Mouse (Mus musculus) midbrain, embryonic 14.5 days (tissue): Measurements from ENCODE around the gene Fbxl20. TPM values are rescaled to one million over a fixed set of nuclear protein-coding genes. Genes with fewer than 3 reads are reported as not detected.

Experiments
- ATAC-seq: fragments of 200-750 bp; cut with Nextera tagmentation; 2 replicates; pipeline ENCODE4 v1.8.0; 2017; ENCODE audit warnings: moderate number of reproducible peaks, moderate library complexity; ENCODE audit not compliant: low FRiP score, low TSS enrichment
- DNase-seq: peaks from one replicate; pipeline ENCODE4 v3.0.0-alpha.2; 2015
- H3K27ac ChIP-seq: fragments of 300-500 bp; sonication (generic); replicated peaks from 2 replicates; pipeline ENCODE4 v1.5.1; 2014; ENCODE audit warnings: mild to moderate bottlenecking, low read depth, low read length, moderate library complexity
- H3K27me3 ChIP-seq: fragments of 300-500 bp; sonication (generic); 2 replicates; pipeline ENCODE4 v1.6.1; 2014; ENCODE audit warnings: low read length, control low read depth, mixed read lengths; ENCODE audit not compliant: control insufficient read depth, insufficient read depth
- H3K36me3 ChIP-seq: fragments of 300-500 bp; sonication (generic); 2 replicates; pipeline ENCODE4 v1.6.1; 2014; ENCODE audit warnings: low read length, control low read depth; ENCODE audit not compliant: control insufficient read depth, insufficient read depth
- H3K4me1 ChIP-seq: fragments of 300-500 bp; sonication (generic); 2 replicates; pipeline ENCODE4 v1.6.1; 2014; ENCODE audit warnings: mild to moderate bottlenecking, antibody characterized with exemption, low read length, control low read depth; ENCODE audit not compliant: control insufficient read depth, insufficient read depth
- H3K4me2 ChIP-seq: fragments of 300-500 bp; sonication (generic); 2 replicates; pipeline ENCODE4 v1.6.1; 2014; ENCODE audit warnings: mild to moderate bottlenecking, low read length, moderate library complexity
- H3K4me3 ChIP-seq: fragments of 300-500 bp; sonication (generic); replicated peaks from 2 replicates; pipeline ENCODE4 v1.5.1; 2014; ENCODE audit warnings: low read depth, low read length
- H3K9ac ChIP-seq: fragments of 300-500 bp; sonication (generic); replicated peaks from 2 replicates; pipeline ENCODE4 v1.6.1; 2014; ENCODE audit warnings: mild to moderate bottlenecking, low read length, moderate library complexity
- H3K9me3 ChIP-seq: fragments of 300-500 bp; sonication (generic); 2 replicates; pipeline ENCODE4 v1.6.1; 2016; ENCODE audit warnings: low read length, control low read depth, mixed read lengths; ENCODE audit not compliant: control insufficient read depth
- WGBS: fragments of 180-500 bp; shearing (Covaris S2); extraction: QIAGEN DNeasy Blood & Tissue Kit; methylation state at CpG from one replicate; pipeline ENCODE4 v1.1.7; 2014; 5-methylcytosine and 5-hydroxymethylcytosine counted together
- polyA plus RNA-seq: library from polyadenylated mRNA; unstranded; fragments of >200 nt; fragmentation: Nextera tagmentation; extraction: Ambion mirVana; gene quantifications from 2 replicates; pipeline ENCODE4 v1.2.1, GENCODE M21; 2014

The Fbxl20 gene
- polyA plus RNA-seq, 1 experiment from 2014 or later: 25.9 TPM

- no peak overlapping the region for H3K9ac ChIP-seq
- H3K9me3 ChIP-seq: no peaks in the 10 kb centered on the region
- DNase-seq (no peak), ATAC-seq (no peak)
- no peaks in the 10 kb centered on the region for H3K36me3 ChIP-seq
- no peak overlapping the region for H3K4me3 ChIP-seq
- peaks cover 8% of the 10 kb centered on the region for H3K4me1 ChIP-seq
- H3K27ac ChIP-seq: no peak overlapping the region
- H3K4me2 ChIP-seq: no peak overlapping the region
- H3K27me3 ChIP-seq: peaks cover 29% of the 10 kb centered on the region
- WGBS: 71% methylated on average over 4 of the region's 4 CpGs
These were observed 102.5 kb downstream of the Fbxl20 start for GRCm38 (mm10) chr11:98047745-98048144.

- H3K36me3 ChIP-seq: no peaks in the 10 kb centered on the region
- no peak overlapping the region for H3K4me3 ChIP-seq
- H3K9ac ChIP-seq: no peak overlapping the region
- H3K27ac ChIP-seq: no peak overlapping the region
- peaks cover 16% of the 10 kb centered on the region for H3K27me3 ChIP-seq
- H3K4me2 ChIP-seq: no peak overlapping the region
- no peak for ATAC-seq
- 57% methylated on average over 1 of the region's 1 CpGs for WGBS
- no peaks in the 10 kb centered on the region for H3K9me3 ChIP-seq
- DNase-seq: no peak
- H3K4me1 ChIP-seq: no peaks in the 10 kb centered on the region
These were observed 103.7 kb downstream of the Fbxl20 start for GRCm38 (mm10) chr11:98046466-98046865.

GRCm38 (mm10) chr11:98045596-98045995 lies 104.6 kb downstream of the Fbxl20 start:
- Histone ChIP-seq H3K9ac (no peak overlapping the region), H3K4me1 (no peaks in the 10 kb centered on the region), H3K4me2 (no peak overlapping the region), H3K27ac (no peak overlapping the region), H3K4me3 (no peak overlapping the region), H3K36me3 (no peaks in the 10 kb centered on the region), H3K9me3 (no peaks in the 10 kb centered on the region), H3K27me3 (peaks cover 7% of the 10 kb centered on the region)
- no peak for DNase-seq
- WGBS: 63% methylated on average over 4 of the region's 4 CpGs
- ATAC-seq: no peak

- ATAC-seq (no peak), DNase-seq (no peak)
- no peak overlapping the region for H3K4me2 ChIP-seq
- no peaks in the 10 kb centered on the region for H3K9me3 ChIP-seq
- no peak overlapping the region for H3K9ac ChIP-seq
- H3K4me1 ChIP-seq: no peaks in the 10 kb centered on the region
- no peak overlapping the region for H3K4me3 ChIP-seq
- no peaks in the 10 kb centered on the region for H3K27me3 ChIP-seq
- no peak overlapping the region for H3K27ac ChIP-seq
- no peaks in the 10 kb centered on the region for H3K36me3 ChIP-seq
- WGBS: 82% methylated on average over 5 of the region's 5 CpGs
These were observed 106.1 kb downstream of the Fbxl20 start for GRCm38 (mm10) chr11:98044074-98044473.

GRCm38 (mm10) chr11:98042741-98043140 lies 107.5 kb downstream of the Fbxl20 start:
- no peak overlapping the region for H3K4me2 ChIP-seq
- no peak overlapping the region for H3K9ac ChIP-seq
- no peaks in the 10 kb centered on the region for H3K4me1 ChIP-seq
- DNase-seq: no peak
- ATAC-seq: no peak
- H3K9me3 ChIP-seq: no peaks in the 10 kb centered on the region
- no peaks in the 10 kb centered on the region for H3K27me3 ChIP-seq
- no peak overlapping the region for H3K4me3 ChIP-seq
- H3K36me3 ChIP-seq: no peaks in the 10 kb centered on the region
- H3K27ac ChIP-seq: no peak overlapping the region
- 90% methylated on average over 6 of the region's 6 CpGs for WGBS

GRCm38 (mm10) chr11:98040975-98041374 lies 109.2 kb downstream of the Fbxl20 start:
- no peak overlapping the region for H3K9ac ChIP-seq
- H3K36me3 ChIP-seq: no peaks in the 10 kb centered on the region
- DNase-seq (no peak), ATAC-seq (no peak)
- 65% methylated on average over 8 of the region's 8 CpGs for WGBS
- H3K4me3 ChIP-seq: no peak overlapping the region
- no peaks in the 10 kb centered on the region for H3K27me3 ChIP-seq
- H3K4me2 ChIP-seq: no peak overlapping the region
- H3K27ac ChIP-seq: no peak overlapping the region
- peaks cover 7% of the 10 kb centered on the region; the same call in 1 of the 2 replicates for H3K4me1 ChIP-seq
- no peaks in the 10 kb centered on the region for H3K9me3 ChIP-seq

- H3K4me1 ChIP-seq: peaks cover 18% of the 10 kb centered on the region
- H3K9ac ChIP-seq: no peak overlapping the region
- H3K9me3 ChIP-seq: no peaks in the 10 kb centered on the region
- no peak overlapping the region for H3K4me3 ChIP-seq
- H3K4me2 ChIP-seq: no peak overlapping the region
- H3K27ac ChIP-seq: no peak overlapping the region
- H3K27me3 ChIP-seq: no peaks in the 10 kb centered on the region
- no peaks in the 10 kb centered on the region for H3K36me3 ChIP-seq
- no peak for ATAC-seq
- WGBS: 63% methylated on average over 14 of the region's 14 CpGs
- DNase-seq: no peak
These were observed 112.3 kb downstream of the Fbxl20 start for GRCm38 (mm10) chr11:98037871-98038270.

GRCm38 (mm10) chr11:98035977-98036377 lies 114.2 kb downstream of the Fbxl20 start:
- 0% methylated on average over 27 of the region's 27 CpGs for WGBS
- Histone ChIP-seq H3K4me3 (peak overlapping the region; percentile 38), H3K4me2 (peak overlapping the region; percentile 83), H3K4me1 (peaks cover 18% of the 10 kb centered on the region), H3K36me3 (peaks cover 4% of the 10 kb centered on the region), H3K27me3 (no peaks in the 10 kb centered on the region), H3K9me3 (no peaks in the 10 kb centered on the region), H3K9ac (peak overlapping the region; percentile 58), H3K27ac (no peak overlapping the region; the same call in 1 of the 2 replicates)
- ATAC-seq: peak; percentile 69
- peak; percentile 81 for DNase-seq

- no peaks in the 10 kb centered on the region for H3K9me3 ChIP-seq
These were observed 115.4 kb downstream of the Fbxl20 start for GRCm38 (mm10) chr11:98034840-98035239.

More at GRCm38 (mm10) chr11:98034840-98035239, 115.4 kb downstream of the Fbxl20 start:
- Histone ChIP-seq H3K4me2 (no peak overlapping the region; the same call in 1 of the 2 replicates), H3K9ac (no peak overlapping the region), H3K36me3 (peaks cover 16% of the 10 kb centered on the region), H3K27me3 (no peaks in the 10 kb centered on the region), H3K4me3 (no peak overlapping the region), H3K4me1 (peaks cover 18% of the 10 kb centered on the region), H3K27ac (peak overlapping the region; percentile 55; the same call in 1 of the 2 replicates)
- 16% methylated on average over 4 of the region's 4 CpGs for WGBS
- DNase-seq (no peak), ATAC-seq (peak; percentile 46; the same call in 1 of the 2 replicates)
